Mouse (Mus musculus): Measurements from ENCODE around the gene Hist3h2ba.

Hist3h2ba gene

GRCm38 (mm10) chr11:58963543-58963942 lies 14.8 kb downstream of the Hist3h2ba start:
- DNase-seq (ENCODE audit: extremely low spot score, low read depth, low spot score) = no peak

DNA sequence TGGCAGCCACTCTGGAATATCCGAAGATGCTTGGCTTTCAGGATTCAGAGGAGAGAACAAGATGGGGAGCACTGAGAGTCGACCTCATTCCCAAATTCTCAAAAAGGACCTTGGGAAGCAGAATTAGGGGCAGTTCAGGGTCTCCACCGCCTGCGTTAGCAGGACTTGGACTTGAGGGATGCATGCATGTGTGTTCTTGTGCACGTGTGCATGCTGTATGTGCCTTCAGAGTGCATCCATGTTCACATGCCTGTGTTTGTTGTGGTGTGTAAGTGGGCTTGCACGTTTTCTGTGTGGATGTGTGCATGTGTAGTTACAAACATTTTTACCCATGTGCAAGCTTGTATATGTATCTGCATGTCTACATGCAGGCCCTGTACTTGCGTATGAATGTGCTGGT lies 15.5 kb downstream of the Hist3h2ba start:
- DNase-seq (ENCODE audit: extremely low spot score, low read depth, low spot score) = no peak

- DNase-seq (ENCODE audit: extremely low spot score, low read depth, low spot score) = no peak
Observed at GRCm38 (mm10) chr11:58965001-58965760, 16.5 kb downstream of the Hist3h2ba start.

DNA sequence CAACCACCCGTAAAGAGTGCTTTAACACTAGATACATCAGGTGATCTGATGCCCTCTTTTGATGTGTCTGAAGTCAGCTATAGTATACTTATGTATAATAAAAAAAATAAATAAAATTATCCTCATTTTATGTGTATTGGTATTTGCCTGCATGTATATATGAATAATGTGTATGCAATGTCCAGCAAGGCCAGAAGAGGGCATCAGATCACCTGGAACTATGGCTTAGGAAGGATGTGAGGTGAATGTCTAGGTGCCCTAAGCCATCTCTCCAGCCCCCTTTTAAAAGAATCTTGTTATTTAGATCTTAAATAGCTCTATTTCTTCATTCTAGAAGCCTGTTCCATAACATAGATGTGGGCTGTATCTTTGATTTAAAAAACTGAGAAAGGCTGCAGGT lies 18.6 kb downstream of the Hist3h2ba start:
- no peak for DNase-seq (ENCODE audit: extremely low spot score, low read depth, low spot score)

DNA sequence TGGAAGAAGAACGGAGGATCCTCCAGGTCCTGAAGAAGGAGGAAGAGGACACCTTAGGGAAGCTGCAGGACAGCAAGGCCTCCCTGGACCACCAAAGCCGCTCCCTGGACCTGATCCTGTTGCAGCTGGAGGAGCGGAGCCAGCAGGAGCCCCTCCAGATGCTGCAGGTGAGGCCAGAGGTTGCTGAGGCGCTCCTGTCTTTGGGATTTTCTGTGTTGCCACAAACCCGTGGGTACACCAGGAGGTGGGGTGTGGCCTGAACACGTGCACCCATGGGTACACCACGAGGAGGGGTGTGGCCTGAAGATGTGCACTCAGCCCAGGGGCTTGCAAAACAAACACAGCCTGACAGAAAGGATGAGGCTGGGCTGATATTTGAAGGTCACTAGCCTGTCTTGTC lies 19.8 kb downstream of the Hist3h2ba start:
- DNase-seq (ENCODE audit: extremely low spot score, low read depth, low spot score) = no peak

DNA sequence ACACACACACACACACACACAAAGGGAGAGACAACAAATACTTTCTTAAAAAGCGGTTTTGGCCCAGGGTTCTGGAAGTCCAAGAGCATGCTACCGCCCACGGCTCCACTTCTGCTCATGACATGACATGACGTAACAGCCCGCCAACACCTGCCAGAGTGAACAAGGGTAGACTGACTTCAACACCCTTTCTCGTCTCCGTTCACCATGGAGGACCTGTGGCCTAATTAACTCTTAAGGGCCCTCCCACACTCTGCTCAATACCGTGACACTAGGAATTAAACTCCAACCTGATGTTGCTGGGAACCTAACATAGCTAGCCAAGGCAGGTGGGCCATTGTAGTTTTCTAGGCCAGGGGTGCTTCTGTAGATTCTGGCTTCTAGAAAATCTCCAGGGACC lies 20.3 kb downstream of the Hist3h2ba start:
- DNase-seq (ENCODE audit: extremely low spot score, low read depth, low spot score) = no peak

DNA sequence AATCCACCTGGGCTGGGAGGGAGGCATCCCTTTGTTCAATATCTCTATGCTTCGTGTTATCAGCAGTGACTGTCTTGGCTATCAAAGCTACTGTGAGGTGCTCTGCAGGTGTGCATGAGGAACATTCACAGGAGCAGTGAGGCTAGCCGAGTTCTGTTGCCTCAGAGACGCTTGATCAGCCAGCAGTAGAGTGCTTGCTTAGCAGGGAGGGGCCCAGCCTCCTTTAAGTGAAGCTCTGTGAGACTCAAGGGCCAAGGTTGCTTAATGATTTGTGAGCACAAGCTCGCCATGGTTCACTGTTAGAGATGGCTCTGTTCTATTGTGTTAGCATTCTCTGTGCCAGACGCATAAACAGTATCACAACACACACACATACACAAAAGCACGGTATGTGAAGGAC lies 20.9 kb downstream of the Hist3h2ba start:
- DNase-seq (ENCODE audit: extremely low spot score, low read depth, low spot score) = no peak

GRCm38 (mm10) chr11:58970831-58971530 lies 22.3 kb downstream of the Hist3h2ba start:
- no peak for DNase-seq (ENCODE audit: extremely low spot score, low read depth, low spot score)

- DNase-seq (ENCODE audit: extremely low spot score, low read depth, low spot score) = no peak
Observed at GRCm38 (mm10) chr11:58971796-58972195, 23.1 kb downstream of the Hist3h2ba start.

- no peak for DNase-seq (ENCODE audit: extremely low spot score, low read depth, low spot score)
Observed at GRCm38 (mm10) chr11:58974414-58974813, 25.7 kb downstream of the Hist3h2ba start.

DNA sequence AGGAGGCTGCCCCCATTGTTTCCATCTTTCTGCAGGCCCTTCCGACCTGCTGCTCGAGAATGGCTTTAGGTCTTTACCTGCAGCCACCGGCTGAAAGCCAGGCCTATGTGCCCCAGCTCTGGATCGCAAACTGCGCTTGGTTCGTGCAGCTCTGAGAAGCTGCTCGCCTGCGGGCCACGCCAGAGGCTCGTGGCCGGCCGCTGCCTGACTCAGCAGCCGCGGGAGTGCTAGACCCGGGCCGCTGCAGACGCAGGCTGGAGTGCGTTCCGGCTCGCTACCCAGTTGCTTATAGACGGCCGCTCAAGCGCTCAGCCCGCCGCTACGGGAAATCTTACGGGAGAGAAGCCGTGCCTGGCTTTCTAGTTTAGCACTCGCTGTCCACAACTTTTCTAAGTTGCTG lies 28.4 kb downstream of the Hist3h2ba start:
- DNase-seq (ENCODE audit: extremely low spot score, low read depth, low spot score) = no peak

DNA sequence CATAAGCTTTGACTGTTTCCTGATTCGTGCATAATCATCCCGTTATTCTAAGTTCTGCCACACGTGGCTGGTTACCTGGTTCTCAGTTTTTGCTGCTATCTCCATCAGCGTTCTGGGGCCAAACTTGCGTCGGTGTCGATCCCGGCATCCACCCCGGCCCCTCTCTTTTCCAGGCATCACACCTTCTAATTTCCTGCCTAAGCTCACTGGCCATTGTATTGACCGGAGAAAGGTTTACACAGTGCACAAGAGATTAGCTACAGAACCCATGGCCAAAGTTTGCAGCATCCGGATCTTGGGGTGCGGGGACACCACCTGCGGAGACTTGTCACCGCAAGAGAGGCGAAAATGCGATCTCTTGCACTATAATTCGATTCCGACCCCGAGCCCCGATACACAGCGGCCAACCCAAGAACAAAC lies 28.9 kb downstream of the Hist3h2ba start:
- no peak for DNase-seq (ENCODE audit: extremely low spot score, low read depth, low spot score)

GRCm38 (mm10) chr11:58978027-58978705 lies 29.4 kb downstream of the Hist3h2ba start, which contains the start of gene Trim11:
Trim11 (plus strand) TSS chr11:58978093.
- peak; percentile 66 for DNase-seq (ENCODE audit: extremely low spot score, low read depth, low spot score)

DNA sequence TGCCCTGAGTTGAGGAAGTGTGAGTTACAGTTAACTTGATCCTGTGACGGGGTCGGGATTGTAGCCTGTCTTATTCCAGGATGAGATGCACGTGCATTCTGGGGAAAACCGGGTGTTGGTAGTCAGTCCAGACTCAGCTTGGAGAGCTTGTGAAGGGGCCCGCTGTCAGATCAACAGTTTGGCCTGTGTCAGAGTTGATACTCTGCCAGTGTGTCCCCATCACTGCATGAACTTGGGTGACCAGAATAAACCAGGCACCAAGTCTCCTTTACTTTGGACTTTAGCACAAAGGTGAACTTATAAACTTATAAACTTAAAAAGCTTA lies 29.9 kb downstream of the Hist3h2ba start:
- no peak for DNase-seq (ENCODE audit: extremely low spot score, low read depth, low spot score)

GRCm38 (mm10) chr11:58979183-58979582 lies 30.5 kb downstream of the Hist3h2ba start:
- no peak for DNase-seq (ENCODE audit: extremely low spot score, low read depth, low spot score)

GRCm38 (mm10) chr11:58979661-58980060 lies 30.9 kb downstream of the Hist3h2ba start:
- no peak for DNase-seq (ENCODE audit: extremely low spot score, low read depth, low spot score)

DNA sequence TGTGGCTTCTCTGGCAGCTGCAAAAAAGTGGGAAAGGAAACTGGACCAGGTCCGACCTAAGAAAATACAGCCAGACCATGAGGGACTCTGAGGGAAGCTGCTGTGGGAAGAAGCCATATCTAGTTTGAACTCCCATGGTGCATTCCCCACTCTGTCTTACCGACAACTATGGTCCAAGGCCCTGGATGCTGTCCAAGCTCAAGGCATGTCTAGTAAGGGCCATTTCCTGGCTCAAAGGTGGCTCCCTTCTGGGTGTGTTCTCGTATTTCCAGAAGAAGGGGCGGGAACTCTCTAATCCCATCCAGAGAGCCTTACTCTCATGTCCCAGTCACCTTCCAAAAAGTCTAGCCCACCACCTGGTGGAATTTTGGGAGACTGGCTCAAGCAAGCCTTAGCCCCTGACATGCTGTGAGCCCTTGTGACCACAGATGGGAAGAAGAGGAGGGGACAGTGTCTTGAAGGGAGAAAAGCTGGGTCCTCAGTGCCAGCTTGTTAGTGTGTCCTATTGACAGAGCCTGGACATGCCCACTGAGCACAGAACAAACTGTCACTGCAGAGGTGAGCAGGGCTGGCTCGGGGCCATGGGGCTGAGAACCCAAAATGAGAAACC lies 31.8 kb downstream of the Hist3h2ba start:
- DNase-seq (ENCODE audit: extremely low spot score, low read depth, low spot score) = no peak

DNA sequence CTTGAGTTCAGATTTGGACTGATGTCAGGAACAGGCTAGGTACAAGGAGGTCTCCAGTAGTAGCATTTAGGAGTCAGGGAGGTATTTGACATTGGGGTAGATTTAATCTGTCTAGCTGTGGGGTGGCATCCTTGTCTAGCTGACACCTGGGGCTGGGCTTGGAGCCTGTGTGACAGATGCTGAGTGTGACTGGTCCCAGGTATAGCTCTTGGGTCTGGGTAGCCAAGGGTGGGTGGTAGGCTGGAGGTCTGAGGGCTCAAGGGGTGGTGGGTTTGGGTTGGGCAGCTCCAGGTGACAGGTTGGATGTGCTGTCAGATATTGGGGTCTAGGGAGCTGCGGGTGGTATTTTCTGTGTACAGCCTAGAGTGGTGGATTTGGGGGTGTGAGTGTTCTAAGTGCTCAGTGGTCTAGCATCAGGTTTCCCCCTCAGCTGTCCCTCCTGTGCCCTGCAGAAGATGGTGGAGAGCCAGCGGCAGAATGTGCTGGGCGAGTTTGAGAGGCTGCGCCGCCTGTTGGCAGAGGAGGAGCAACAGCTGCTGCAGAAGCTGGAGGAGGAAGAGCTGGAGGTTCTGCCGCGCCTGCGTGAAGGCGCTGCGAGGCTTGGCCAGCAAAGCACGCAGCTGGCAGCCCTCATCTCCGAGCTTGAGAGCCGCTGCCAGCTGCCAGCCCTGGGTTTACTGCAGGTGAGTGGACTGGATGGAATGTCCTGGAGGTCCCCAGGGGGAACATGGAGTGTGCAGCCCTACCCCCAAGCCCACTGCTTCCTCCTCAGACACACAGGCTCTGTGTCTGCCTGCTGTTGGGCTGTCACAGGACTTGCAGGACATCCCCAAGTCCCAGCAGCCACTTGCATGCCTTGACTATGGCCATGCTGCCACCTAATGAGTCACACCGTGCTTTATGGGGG lies 33.1 kb downstream of the Hist3h2ba start:
- no peak for DNase-seq (ENCODE audit: extremely low spot score, low read depth, low spot score)

DNA sequence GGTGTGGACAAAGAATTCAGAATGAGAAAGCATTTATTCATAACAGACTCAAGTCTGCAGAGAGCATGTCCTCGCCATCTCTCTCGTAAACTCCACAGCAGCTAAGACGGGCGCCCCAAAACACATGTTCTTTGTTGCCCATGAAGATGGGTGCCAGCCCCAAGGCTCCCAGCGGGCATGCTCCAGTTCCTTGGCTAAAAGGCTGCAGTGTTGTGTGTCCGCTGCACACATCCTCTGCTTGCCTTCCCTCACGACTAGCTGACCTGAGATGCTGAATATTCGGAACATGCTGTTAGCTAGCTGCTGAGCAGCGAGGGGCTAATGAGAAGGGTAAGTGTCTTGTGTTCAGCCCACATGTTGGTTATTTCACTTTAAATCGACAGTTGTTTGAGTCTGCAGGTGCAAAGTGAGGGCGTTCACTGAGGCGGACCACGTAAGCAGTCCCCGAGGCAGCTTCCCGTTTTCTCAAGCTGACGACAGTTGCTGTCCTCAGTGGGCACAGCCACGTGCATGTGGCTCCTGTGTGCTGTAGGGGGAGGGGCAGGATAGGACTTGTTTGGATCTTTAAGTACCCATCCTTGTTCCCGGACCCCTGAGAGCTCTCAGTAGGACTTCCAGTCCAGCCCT lies 33.9 kb downstream of the Hist3h2ba start:
- DNase-seq (ENCODE audit: extremely low spot score, low read depth, low spot score) = no peak

- no peak for DNase-seq (ENCODE audit: extremely low spot score, low read depth, low spot score)
Observed at GRCm38 (mm10) chr11:58983691-58984341, 35.1 kb downstream of the Hist3h2ba start.
